ENCODE assay signal across 10 mouse cellular contexts in the genomic region with DNA sequence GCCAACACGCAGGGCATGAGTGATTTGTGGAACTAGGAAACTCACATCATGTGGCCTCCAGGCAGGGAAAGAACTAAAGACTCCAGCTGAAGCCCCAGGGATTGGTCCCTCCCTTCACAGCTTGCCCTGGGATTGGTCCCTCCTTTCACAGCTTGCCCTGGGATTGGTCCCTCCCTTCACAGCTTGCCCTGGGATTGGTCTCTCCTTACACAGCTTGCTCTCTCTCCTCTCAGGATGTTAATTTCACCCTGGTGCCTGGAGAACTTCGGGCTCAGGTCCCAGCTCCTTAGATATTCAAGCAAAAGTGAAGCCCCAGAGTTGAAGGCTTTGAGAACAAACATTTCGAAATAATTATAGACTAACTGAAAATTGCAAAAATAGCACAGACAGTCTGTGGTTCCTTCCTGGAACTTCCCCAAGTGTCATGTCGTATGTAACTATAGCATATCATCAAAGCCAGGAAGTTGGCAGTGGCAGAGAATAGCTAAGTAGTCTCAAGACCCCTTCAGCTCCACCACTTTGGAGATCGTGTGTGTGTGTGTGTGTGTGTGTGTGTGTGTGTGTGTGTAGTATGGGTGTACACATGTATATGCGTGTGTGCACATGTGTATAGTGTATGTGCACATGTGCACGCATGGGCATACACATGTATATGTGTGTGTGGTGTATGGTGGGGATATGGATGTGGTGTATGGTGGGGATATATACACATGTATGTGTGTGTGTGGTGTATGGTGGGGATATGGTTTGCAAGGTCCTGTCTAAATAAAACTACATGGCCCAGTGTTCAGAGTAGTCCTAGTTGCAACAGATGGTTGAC. TPM values are rescaled to one million over a fixed set of nuclear protein-coding genes. Genes with fewer than 3 reads are reported as not detected.
DNase-seq lines count a peak whose midpoint lies in the region; ATAC-seq lines count a peak whose summit lies in the region.
"Had no signal": no experiment of that assay in that cellular context is flagged by ENCODE, and none has a peak within 500 bp of the region (broad histone marks: within the 10 kb centered on the region; RNA-seq: fewer than 3 reads in every experiment).

No protein-coding gene starts in this region.

- H3K27ac ChIP-seq in heart, embryonic 13.5 days (replicated peaks) = no peak overlapping the region
- H3K27ac ChIP-seq in heart, embryonic 10.5 days = no peak overlapping the region
- H3K27ac ChIP-seq: heart, adult 2 months had no signal

- DNase-seq in heart, embryonic 10.5 days (ENCODE audit: low spot score) = no peak
- DNase-seq in R1 (ENCODE audit: low read depth, low spot score) = peak; percentile 42
- peak; percentile 51 to 67 for DNase-seq in frontal cortex, postnatal 14 days (ENCODE audit: low spot score in 2 of 2)
- peak; percentile 13 for DNase-seq in left cerebral cortex, adult 11 months (ENCODE audit: low spot score)
- peak; percentile 49 for DNase-seq in lung, postnatal 36 days
- DNase-seq in ovary, postnatal 10 days (ENCODE audit: low spot score) = no peak

- H3K9ac ChIP-seq in heart, embryonic 13.5 days = no peak overlapping the region

- no peak overlapping the region for H3K4me3 ChIP-seq in heart, embryonic 13.5 days
- H3K4me3 ChIP-seq in heart, embryonic 10.5 days = no peak overlapping the region
- H3K4me3 ChIP-seq: heart, adult 2 months had no signal

- no peaks in the 10 kb centered on the region for H3K9me3 ChIP-seq in heart, embryonic 13.5 days
- H3K9me3 ChIP-seq in heart, embryonic 10.5 days = no peaks in the 10 kb centered on the region
- H3K9me3 ChIP-seq: G1E had no signal

- WGBS in heart, embryonic 13.5 days = 54% methylated on average over 7 of the region's 7 CpGs
- 62% methylated on average over 7 of the region's 7 CpGs for WGBS in heart, embryonic 10.5 days

- peak; percentile 38; the same call in 1 of the 2 replicates for ATAC-seq in heart, embryonic 13.5 days (ENCODE audit: extremely low read depth, insufficient number of reproducible peaks, low FRiP score, low TSS enrichment)
- ATAC-seq in inflammation-experienced regulatory T-cells, adult 6 months = no peak

- no peaks in the 10 kb centered on the region; the same call in 1 of the 2 replicates for H3K27me3 ChIP-seq in heart, embryonic 13.5 days (replicated peaks)
- 0 out of 2 replicates have a peak, but pooled peaks cover 5% of the 10 kb centered on the region for H3K27me3 ChIP-seq in heart, embryonic 10.5 days (ENCODE audit: insufficient read depth, poor library complexity, severe bottlenecking)

- H3K4me1 ChIP-seq in heart, embryonic 13.5 days = no peaks in the 10 kb centered on the region
- no peaks in the 10 kb centered on the region for H3K4me1 ChIP-seq in heart, embryonic 10.5 days

- no peak overlapping the region for H3K4me2 ChIP-seq in heart, embryonic 13.5 days

- no peaks in the 10 kb centered on the region for H3K36me3 ChIP-seq in heart, embryonic 13.5 days
- no peaks in the 10 kb centered on the region for H3K36me3 ChIP-seq in heart, embryonic 10.5 days
- H3K36me3 ChIP-seq: G1E had no signal

RNA-seq across cellular contexts. Expression of a gene that starts 17.6 kb away (rescaled TPM):
- not detected in 2 replicates for polyA plus RNA-seq in heart, embryonic 13.5 days (2015; fragmentation: Nextera tagmentation; extraction: Ambion mirVana)
- polyA plus RNA-seq in heart, embryonic 10.5 days (2016; fragmentation: Nextera tagmentation; extraction: Ambion mirVana) = 0.09 TPM in 1 of 2 replicates, not detected in the other
- not detected for polyA plus RNA-seq in inflammation-experienced regulatory T-cells, adult 6 months (2017; shearing (Covaris generic))
- polyA plus RNA-seq: G1E had no signal

RNA-seq across cellular contexts. Expression of a gene that starts 19.8 kb away (rescaled TPM):
- 3.0 and 3.1 TPM in 2 replicates for polyA plus RNA-seq in heart, embryonic 13.5 days (2015; fragmentation: Nextera tagmentation; extraction: Ambion mirVana)
- polyA plus RNA-seq in heart, embryonic 10.5 days (2016; fragmentation: Nextera tagmentation; extraction: Ambion mirVana) = 3.0 and 3.9 TPM in 2 replicates
- polyA plus RNA-seq in inflammation-experienced regulatory T-cells, adult 6 months (2017; shearing (Covaris generic)) = under 1 TPM in 2 of 3 experiments, not detected in 1; 0.24 to 0.26 TPM

RNA-seq across cellular contexts. Expression of a gene that starts 43.7 kb away (rescaled TPM):
- polyA plus RNA-seq in heart, embryonic 13.5 days (2015; fragmentation: Nextera tagmentation; extraction: Ambion mirVana) = 16.0 and 16.1 TPM in 2 replicates
- 25.8 and 29.8 TPM in 2 replicates for polyA plus RNA-seq in heart, embryonic 10.5 days (2016; fragmentation: Nextera tagmentation; extraction: Ambion mirVana)
- polyA plus RNA-seq in inflammation-experienced regulatory T-cells, adult 6 months (2017; shearing (Covaris generic)) = 10 to 100 TPM; 16.4 to 23.4 (median 17.0) TPM

Comparison
In these comparisons a context has a peak if more than half of its experiments do, and no peak if none do; other contexts are left out.
1. DNase-seq: peak in R1 (single experiment), frontal cortex, postnatal 14 days (2 of 2), left cerebral cortex, adult 11 months (single experiment) and lung, postnatal 36 days (single experiment); none in heart, embryonic 10.5 days (single experiment) and ovary, postnatal 10 days (single experiment).